Mouse (Mus musculus) thymus, postnatal 10 days (tissue): ENCODE results near the gene Mylk.
"Not testable (repeated sequence)": the region's sequence is repeated elsewhere in the genome, so short reads cannot be mapped to it uniquely, and the experiment has no call there.

Experiments used
- DNase-seq, 2 experiments: peaks; one replicate each; pipeline ENCODE4 v3.0.0; 2021; ENCODE audit warnings: low spot score in 2 of 2

The Mylk gene

DNA sequence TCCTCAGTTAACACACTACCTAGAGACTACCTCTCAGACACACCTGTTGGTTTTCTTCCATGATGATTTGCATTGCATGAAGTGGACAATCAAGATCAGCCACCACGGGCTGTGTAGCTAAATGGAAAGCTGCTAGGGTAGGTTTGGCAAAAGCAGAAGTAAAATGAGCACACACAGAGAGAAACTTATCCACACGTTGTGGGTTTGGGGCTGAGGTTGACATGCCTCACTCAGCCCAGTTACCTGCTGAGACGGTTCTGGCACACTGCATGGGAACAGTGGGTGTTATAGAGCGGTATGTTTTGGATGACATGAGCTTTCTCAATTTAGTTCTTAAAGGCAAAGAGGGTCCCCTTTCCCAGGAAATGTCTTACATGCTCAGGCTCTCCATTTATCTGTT lies 25.1 kb downstream of the Mylk start:
- DNase-seq: no peak

GRCm38 (mm10) chr16:34772445-34773032 lies 27.5 kb downstream of the Mylk start:
- no peak for DNase-seq

DNA sequence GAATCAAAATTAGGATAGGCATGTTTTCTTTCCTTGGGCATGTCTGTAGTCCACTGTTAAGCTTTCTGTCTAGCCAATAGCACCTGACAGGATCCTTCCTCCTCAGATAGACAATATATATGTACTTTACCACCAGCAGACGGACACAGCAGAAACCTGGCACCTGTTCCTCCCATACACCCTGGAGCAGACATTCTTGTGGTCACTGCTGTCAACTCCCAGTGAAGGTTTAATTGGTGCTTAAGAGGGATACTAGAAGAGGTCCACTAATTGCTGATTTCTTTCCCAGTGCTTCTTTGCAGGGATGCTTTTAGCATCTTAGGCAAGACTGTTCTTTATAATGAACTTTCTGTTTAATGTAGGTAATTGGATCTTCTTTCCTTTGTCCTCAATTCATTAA lies 37.4 kb downstream of the Mylk start:
- DNase-seq: no peak

DNA sequence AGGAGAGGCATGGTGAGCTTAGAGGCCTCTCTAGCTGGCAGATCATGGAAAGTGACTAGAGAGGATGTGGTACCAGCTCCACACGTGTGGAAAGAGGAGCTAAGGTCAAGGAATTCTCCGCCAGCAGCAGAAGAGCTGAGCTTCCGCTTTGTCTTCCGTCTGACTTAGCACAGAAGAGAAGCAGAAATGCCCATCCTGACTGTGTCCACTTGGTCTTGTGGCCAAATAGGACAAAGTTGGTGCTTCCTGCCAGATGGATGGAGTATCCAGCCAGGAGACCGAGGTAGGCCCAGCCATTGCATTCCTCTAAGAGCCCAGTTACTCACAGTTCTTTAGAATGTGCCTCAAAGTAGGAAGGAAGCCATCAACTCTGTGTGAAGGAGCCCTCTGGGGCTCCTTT lies 38.5 kb downstream of the Mylk start:
- no peak for DNase-seq

DNA sequence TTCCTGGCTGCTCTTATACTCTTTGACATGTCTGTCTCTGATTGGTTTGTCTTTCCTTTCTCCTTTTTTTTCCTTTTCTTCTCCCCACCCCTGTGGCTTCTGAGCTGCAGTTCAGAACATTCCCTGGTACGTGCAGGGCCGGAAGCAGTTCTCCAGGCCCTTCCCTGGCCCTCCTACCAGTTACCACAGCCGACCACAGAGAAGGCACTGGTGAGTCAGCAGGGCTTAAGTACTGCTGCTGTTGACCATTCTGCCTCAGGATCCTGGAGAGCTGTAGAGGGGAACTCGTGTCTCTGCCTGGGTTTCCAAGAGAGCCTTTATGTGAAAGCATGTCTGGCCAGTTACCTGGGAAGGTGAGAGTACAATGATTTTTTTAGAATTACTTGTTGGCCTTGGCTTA lies 39.7 kb downstream of the Mylk start:
- no peak for DNase-seq

DNA sequence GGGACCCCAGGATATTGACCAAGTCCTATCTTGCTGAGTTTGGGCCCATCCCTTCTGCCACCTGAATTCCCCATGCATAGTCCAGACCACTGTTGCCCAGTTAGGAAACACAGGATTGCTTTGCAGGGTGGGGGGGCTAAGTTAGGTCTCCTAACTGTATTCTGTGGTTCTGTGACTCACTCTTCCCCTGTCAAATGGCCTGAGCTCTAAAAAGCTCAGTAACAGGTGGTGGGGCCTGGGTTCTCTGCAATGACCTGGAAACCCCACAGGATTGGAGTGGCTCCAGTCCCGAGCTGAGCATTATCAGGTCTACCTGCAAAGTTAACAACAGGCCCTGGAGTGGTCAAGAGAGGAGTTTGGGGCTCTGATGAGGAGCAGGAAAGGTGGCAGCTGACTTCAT lies 47.5 kb downstream of the Mylk start:
- DNase-seq: no peak

- DNase-seq: no peak
Measured at GRCm38 (mm10) chr16:34793000-34793399, 48.0 kb downstream of the Mylk start.

DNA sequence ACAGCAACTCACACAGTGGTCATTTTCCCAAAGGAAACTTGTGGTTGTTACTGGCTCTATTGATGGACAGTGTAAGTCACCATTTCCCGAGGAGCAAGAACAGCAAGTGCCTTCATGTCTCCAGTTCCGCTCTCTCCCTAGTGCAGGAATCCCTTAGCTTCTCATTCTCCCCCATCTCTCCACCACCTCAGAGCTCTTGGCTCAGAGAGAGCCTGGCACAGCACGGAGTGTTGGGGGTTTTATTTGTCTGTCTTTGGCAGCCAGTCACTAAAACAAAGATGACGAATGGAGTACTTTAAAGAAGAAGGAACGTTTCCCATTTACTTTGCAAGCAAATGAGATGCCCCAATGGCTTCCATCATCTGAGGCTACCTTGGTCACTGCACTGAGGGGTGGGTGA lies 56.2 kb downstream of the Mylk start:
- DNase-seq: no peak

- no peak for DNase-seq
Measured at GRCm38 (mm10) chr16:34804286-34805010, 59.4 kb downstream of the Mylk start.

- DNase-seq: no peak
Measured at GRCm38 (mm10) chr16:34806883-34807767, 62.1 kb downstream of the Mylk start.

DNA sequence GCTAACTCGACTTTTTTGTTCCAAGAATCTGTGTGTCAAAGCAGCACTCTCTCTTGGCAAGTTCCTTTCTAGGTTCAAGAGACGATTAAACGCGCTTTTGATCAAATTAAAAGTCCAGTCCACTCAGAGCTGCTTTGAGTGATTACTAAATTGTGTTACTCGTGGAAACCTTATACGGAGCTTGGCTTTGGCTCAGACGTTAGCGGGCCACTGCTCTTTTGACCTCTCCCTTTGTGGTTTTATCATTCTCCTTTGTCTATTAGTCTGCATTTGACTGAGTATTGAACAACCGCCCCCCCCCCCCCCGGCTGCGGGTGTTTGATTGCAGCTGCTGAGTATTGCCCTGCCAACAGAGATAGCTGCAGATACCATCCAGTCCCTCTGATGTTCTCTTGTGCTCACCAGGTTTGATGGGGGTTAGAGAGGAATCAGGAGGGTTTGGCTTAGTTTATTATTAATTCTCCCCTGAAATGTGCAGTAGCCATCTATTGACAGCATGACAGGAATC lies 62.8 kb downstream of the Mylk start:
- no peak for DNase-seq

DNA sequence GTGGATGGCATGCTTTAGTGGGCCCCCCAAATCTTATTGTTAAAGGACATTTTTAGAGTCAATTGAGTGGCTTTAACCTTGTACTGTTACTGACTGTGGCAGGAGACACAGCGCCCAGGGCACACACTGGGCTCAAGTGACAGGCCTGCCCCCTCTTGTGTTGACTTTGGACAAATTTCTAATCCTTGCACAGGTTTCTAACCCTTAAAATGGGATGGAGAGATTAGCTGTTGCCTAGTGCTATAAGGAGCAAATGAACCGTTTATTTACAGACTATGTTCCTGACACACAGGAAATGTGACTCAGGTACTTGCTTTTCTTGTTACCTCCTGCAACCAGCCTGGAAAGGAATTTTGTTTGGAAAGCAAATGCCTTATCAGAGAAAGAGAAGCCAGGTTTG lies 67.2 kb downstream of the Mylk start:
- DNase-seq: no peak

DNA sequence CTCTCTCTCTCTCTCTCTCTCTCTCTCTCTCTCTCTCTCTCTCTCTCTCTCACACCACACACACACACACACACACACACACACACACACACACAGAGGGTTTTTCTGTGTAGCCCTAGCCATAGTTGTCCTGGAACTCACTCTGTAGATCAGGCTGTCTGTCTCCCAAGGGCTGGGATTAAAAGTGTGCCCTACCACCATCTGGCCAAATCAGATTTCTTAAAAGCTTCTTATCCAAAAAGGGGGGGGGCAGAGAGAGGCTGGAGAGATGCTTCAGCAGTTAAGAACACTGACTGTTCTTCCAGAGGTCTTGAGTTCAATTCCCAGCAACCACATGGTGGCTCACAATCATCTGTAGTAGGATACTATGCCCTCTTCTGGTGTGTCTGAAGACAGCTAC lies 68.2 kb downstream of the Mylk start:
- DNase-seq: not testable (repeated sequence)

GRCm38 (mm10) chr16:34813570-34813969 lies 68.6 kb downstream of the Mylk start:
- no peak for DNase-seq

DNA sequence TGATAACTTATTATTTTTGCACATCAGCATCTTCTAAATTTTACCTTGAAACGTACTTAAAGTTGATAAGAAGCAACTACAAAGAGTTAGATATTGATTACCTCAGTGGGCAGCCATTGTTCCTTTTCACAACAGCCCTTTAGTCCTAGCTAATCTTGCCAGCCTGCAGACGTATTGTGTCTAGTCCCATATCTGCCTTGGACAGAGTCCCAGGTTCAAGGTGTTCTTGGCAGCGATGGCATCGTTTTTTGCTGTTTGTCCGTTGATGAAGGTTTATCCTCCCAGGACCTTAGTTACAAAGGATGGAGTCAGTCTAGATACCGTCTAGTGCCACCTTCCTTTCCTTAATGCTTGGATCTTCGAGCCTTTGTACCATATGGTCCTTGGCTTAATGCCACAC lies 69.6 kb downstream of the Mylk start:
- DNase-seq: no peak

DNA sequence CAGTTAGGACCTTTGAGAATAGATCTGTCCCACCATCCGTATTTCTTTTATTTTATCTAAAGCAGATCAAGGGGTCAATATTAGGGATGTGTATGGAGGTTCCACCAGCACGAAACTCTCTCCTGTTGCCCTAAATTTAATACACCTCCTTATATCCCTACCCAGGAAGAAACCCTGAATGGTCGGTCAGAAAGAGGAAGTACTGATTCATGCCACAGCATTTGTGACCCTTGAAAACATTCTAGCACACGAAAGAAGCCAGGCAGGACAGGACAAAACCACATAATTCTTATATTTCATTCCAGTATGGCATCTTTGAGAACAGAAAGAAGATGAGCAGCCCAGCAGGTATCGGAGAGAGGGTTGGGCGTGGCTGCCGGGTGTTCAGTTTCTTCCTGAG lies 71.5 kb downstream of the Mylk start:
- DNase-seq: no peak

DNA sequence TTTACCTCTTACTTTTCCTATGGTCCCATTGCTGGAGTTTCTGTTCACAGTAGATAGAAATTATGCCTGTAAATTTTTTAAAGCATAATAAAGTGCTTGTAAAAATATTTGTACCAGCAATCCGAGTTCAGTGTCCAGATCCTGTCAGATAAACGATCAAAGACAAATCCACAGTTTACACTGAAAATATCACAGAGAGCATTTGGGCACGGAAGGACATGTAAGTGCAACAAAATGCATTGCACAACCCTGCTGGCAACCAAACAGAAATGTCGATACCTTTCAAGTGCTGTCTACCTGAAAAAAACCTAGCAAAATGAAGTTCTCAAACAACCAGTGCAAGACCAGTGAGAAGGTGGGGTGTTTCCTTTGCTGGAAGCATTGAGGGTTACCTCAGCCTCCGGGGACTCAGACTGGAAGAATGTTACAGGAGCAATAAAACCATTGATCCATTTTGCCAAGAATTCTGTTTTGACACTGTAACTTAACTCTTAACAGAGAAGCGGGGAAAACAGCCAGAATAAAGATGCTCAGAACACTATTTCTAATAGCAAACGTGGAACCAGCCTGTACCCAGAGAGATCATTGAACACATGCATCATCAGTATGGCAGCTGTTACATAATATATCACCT lies 80.2 kb downstream of the Mylk start:
- no peak for DNase-seq

- DNase-seq: no peak
Measured at GRCm38 (mm10) chr16:34834477-34834876, 89.5 kb downstream of the Mylk start.

GRCm38 (mm10) chr16:34839004-34839703 lies 94.1 kb downstream of the Mylk start:
- no peak for DNase-seq

- DNase-seq: no peak
Measured at GRCm38 (mm10) chr16:34839704-34840331, 94.8 kb downstream of the Mylk start.

DNA sequence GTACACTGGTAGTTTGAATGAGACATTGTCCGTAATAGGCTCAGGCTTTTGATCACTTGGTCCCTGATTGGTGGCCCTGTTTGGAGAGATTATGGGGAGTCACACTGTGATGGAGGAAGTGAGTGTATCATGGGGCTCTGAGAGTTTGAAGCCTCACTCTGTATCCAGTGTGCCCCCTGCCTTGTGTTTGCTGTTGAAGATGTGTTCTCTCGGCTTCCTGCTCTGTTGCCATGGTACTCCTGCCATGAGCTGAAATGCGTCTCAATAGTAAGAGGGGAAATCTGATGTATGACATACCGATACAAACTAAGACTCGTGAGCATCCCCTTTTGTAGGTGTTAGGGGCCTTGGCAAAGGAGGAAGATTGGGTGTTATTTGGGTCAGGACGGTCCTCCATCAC lies 99.8 kb downstream of the Mylk start:
- DNase-seq: no peak
